In the genomic region with DNA sequence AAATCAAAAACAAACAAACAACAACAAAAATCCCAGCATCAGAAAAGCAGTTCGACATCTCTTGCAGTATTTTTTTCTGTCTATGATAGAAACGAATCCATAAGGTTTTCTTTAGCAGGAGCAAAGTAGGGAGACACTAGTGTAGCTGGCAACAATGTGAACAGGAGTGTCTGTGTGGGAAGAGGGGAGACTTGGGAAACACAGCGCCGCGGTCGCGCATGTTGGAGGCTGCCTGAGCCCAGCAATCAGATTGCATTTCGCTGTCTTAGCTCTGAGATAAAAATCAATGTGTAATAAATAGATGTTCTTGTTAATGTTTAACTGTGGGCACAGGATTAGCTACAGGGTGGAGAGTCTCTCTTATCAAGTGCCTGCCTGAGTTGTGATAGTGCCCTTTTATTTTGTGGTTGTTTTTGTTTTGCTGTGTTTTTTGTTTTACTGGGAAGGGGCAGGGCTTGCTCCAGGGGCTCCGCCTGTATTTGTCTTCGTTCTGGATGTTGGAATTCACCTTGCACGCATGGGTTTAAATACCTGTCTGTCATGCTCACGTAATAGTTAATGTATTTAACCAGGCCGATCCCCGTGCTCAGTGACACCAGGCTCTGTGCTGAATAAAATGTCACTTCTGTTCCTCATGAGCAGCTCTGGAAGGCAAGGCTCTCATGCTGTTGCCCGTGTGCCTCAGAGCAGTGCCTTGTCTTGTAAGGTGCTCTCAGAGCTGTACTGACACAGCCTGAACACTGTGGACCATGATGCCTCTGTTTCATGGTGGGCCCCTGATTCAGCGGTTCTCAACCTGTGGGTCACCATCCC, we compare ENCODE assay signal across 18 mouse cellular contexts. TPM values are rescaled to one million over a fixed set of nuclear protein-coding genes. Genes with fewer than 3 reads are reported as not detected.
DNase-seq lines count a peak whose midpoint lies in the region; ATAC-seq and TF ChIP-seq lines count a peak whose summit lies in the region.
"Had no signal": no experiment of that assay in that cellular context is flagged by ENCODE, and none has a peak within 500 bp of the region (broad histone marks: within the 10 kb centered on the region; RNA-seq: fewer than 3 reads in every experiment).

No protein-coding gene starts in this region.

- intact Hi-C loops in heart, adult 2 months (cut with DNase I), result loop anchor here (5.0 kb wide), 1 partner anchor 41 kb away; no protein-coding TSS in a partner anchor

- DNase-seq in heart, adult 2 months, result no peak
- DNase-seq in midbrain, postnatal 0 days (ENCODE audit: low spot score), result no peak
- DNase-seq in stomach, postnatal 0 days (ENCODE audit: low spot score), result no peak
- no peak for DNase-seq in gastrocnemius, adult 18-20 months (ENCODE audit: low spot score)
- DNase-seq in spleen, adult 12 weeks (ENCODE audit: low spot score), result no peak
- DNase-seq: adrenal gland, adult 8-10 months; cerebellum, postnatal 14 days; gastrocnemius, postnatal 36 days; retina, postnatal 1 day; thymus, postnatal 25 days had no signal

- H3K79me2 ChIP-seq in heart, adult 2 months (replicated peaks; ENCODE audit: control insufficient read depth, insufficient read depth, low read length), result no peaks in the 10 kb centered on the region

- no peak overlapping the region for H3K4me2 ChIP-seq in heart, embryonic 12.5 days
- no peak overlapping the region for H3K4me2 ChIP-seq in midbrain, embryonic 13.5 days (replicated peaks)
- H3K4me2 ChIP-seq in midbrain, postnatal 0 days (ENCODE audit: low read depth, low read length, poor library complexity, severe bottlenecking), result no peak overlapping the region
- peak overlapping the region; percentile 35 for H3K4me2 ChIP-seq in kidney, embryonic 16.5 days (replicated peaks; ENCODE audit: low read depth, low read length)
- H3K4me2 ChIP-seq in stomach, postnatal 0 days (replicated peaks; ENCODE audit: low read depth), result no peak overlapping the region
- H3K4me2 ChIP-seq: heart, embryonic 13.5 days; liver, embryonic 15.5 days; neural tube, embryonic 13.5 days had no signal

- no peak for TF ChIP-seq CTCF in heart, adult 2 months (IDR thresholded peaks at IDR 0.05)
- no peak for TF ChIP-seq CTCF in midbrain, postnatal 0 days (IDR thresholded peaks at IDR 0.05)
- TF ChIP-seq CTCF in stomach, postnatal 0 days (IDR thresholded peaks at IDR 0.05; ENCODE audit: low read depth), result no peak

- no peaks in the 10 kb centered on the region for H3K9me3 ChIP-seq in heart, embryonic 12.5 days (replicated peaks)
- H3K9me3 ChIP-seq in midbrain, embryonic 13.5 days, result no peaks in the 10 kb centered on the region
- H3K9me3 ChIP-seq in midbrain, postnatal 0 days (ENCODE audit: low read length), result no peaks in the 10 kb centered on the region
- H3K9me3 ChIP-seq in kidney, embryonic 16.5 days (ENCODE audit: low read length), result no peaks in the 10 kb centered on the region
- no peaks in the 10 kb centered on the region for H3K9me3 ChIP-seq in stomach, postnatal 0 days (ENCODE audit: control insufficient read depth, low read length)
- H3K9me3 ChIP-seq: embryonic facial prominence, embryonic 10.5 days; heart, embryonic 13.5 days; hindbrain, embryonic 10.5 days; liver, embryonic 15.5 days; neural tube, embryonic 13.5 days had no signal

- no peaks in the 10 kb centered on the region for H3K4me1 ChIP-seq in heart, embryonic 12.5 days (replicated peaks)
- H3K4me1 ChIP-seq in heart, adult 2 months (ENCODE audit: control insufficient read depth, insufficient read depth, low read length), result no peaks in the 10 kb centered on the region; the same call in 1 of the 2 replicates
- H3K4me1 ChIP-seq in midbrain, embryonic 13.5 days (replicated peaks), result no peaks in the 10 kb centered on the region
- H3K4me1 ChIP-seq in midbrain, postnatal 0 days (ENCODE audit: insufficient read depth, low read length), result no peaks in the 10 kb centered on the region
- H3K4me1 ChIP-seq in kidney, embryonic 16.5 days (ENCODE audit: insufficient read depth, low read length), result peaks cover 5% of the 10 kb centered on the region; the same call in 1 of the 2 replicates
- H3K4me1 ChIP-seq in stomach, postnatal 0 days (replicated peaks; ENCODE audit: control insufficient read depth, insufficient read depth), result no peaks in the 10 kb centered on the region
- H3K4me1 ChIP-seq: embryonic facial prominence, embryonic 10.5 days; heart, embryonic 13.5 days; hindbrain, embryonic 10.5 days; neural tube, embryonic 13.5 days had no signal

- no peak overlapping the region for H3K9ac ChIP-seq in heart, embryonic 12.5 days
- H3K9ac ChIP-seq in heart, adult 2 months (ENCODE audit: low read depth, low read length), result no peak overlapping the region
- H3K9ac ChIP-seq in midbrain, embryonic 13.5 days (replicated peaks), result no peak overlapping the region; the same call in 1 of the 2 replicates
- H3K9ac ChIP-seq in midbrain, postnatal 0 days (replicated peaks; ENCODE audit: low read length, poor library complexity, severe bottlenecking), result no peak overlapping the region
- no peak overlapping the region for H3K9ac ChIP-seq in kidney, embryonic 16.5 days (replicated peaks; ENCODE audit: low read length)
- no peak overlapping the region for H3K9ac ChIP-seq in stomach, postnatal 0 days (ENCODE audit: low read length)
- H3K9ac ChIP-seq: heart, embryonic 13.5 days; liver, embryonic 15.5 days; neural tube, embryonic 13.5 days had no signal

- no peak overlapping the region for H3K27ac ChIP-seq in heart, embryonic 12.5 days (ENCODE audit: poor library complexity, severe bottlenecking)
- no peak overlapping the region for H3K27ac ChIP-seq in heart, adult 2 months
- no peak overlapping the region for H3K27ac ChIP-seq in midbrain, embryonic 13.5 days
- H3K27ac ChIP-seq in midbrain, postnatal 0 days (ENCODE audit: low read depth, low read length), result no peak overlapping the region
- H3K27ac ChIP-seq in kidney, embryonic 16.5 days (ENCODE audit: low read length), result peak overlapping the region; percentile 35
- H3K27ac ChIP-seq in stomach, postnatal 0 days (replicated peaks), result no peak overlapping the region
- H3K27ac ChIP-seq: embryonic facial prominence, embryonic 10.5 days; heart, embryonic 13.5 days; hindbrain, embryonic 10.5 days; liver, embryonic 15.5 days; neural tube, embryonic 13.5 days had no signal

- H3K4me3 ChIP-seq in heart, embryonic 12.5 days, result no peak overlapping the region
- H3K4me3 ChIP-seq in heart, adult 2 months, result no peak overlapping the region
- no peak overlapping the region for H3K4me3 ChIP-seq in midbrain, embryonic 13.5 days (replicated peaks)
- H3K4me3 ChIP-seq in midbrain, postnatal 0 days (ENCODE audit: low read depth, low read length), result no peak overlapping the region
- no peak overlapping the region for H3K4me3 ChIP-seq in kidney, embryonic 16.5 days (ENCODE audit: low read length)
- H3K4me3 ChIP-seq in stomach, postnatal 0 days (ENCODE audit: low read depth, low read length), result no peak overlapping the region
- H3K4me3 ChIP-seq: embryonic facial prominence, embryonic 10.5 days; heart, embryonic 13.5 days; hindbrain, embryonic 10.5 days; liver, embryonic 15.5 days; neural tube, embryonic 13.5 days had no signal

- no peaks in the 10 kb centered on the region for H3K27me3 ChIP-seq in heart, embryonic 12.5 days (replicated peaks)
- H3K27me3 ChIP-seq in heart, adult 2 months (ENCODE audit: control insufficient read depth, insufficient read depth, low read length), result no peaks in the 10 kb centered on the region
- no peaks in the 10 kb centered on the region for H3K27me3 ChIP-seq in midbrain, embryonic 13.5 days
- H3K27me3 ChIP-seq in midbrain, postnatal 0 days (ENCODE audit: insufficient read depth, low read length), result no peaks in the 10 kb centered on the region
- no peaks in the 10 kb centered on the region for H3K27me3 ChIP-seq in kidney, embryonic 16.5 days (ENCODE audit: insufficient read depth, low read length)
- H3K27me3 ChIP-seq in stomach, postnatal 0 days (ENCODE audit: control insufficient read depth, insufficient read depth, low read length), result no peaks in the 10 kb centered on the region
- H3K27me3 ChIP-seq: heart, embryonic 13.5 days; liver, embryonic 15.5 days; neural tube, embryonic 13.5 days had no signal

- no peak for TF ChIP-seq EP300 in heart, adult 2 months (IDR thresholded peaks at IDR 0.05; ENCODE audit: insufficient read depth, low read depth, low read length)
- TF ChIP-seq EP300 in stomach, postnatal 0 days (optimal IDR thresholded peaks at IDR 0.05), result no peak

- ATAC-seq in heart, embryonic 12.5 days (ENCODE audit: insufficient number of reproducible peaks, low FRiP score), result 0 out of 2 replicates have a peak, but pooled peaks have one; percentile 25
- ATAC-seq in midbrain, embryonic 13.5 days, result peak; percentile 56; the same call in 1 of the 2 replicates
- ATAC-seq in midbrain, postnatal 0 days (ENCODE audit: low FRiP score), result no peak
- ATAC-seq in kidney, embryonic 16.5 days (ENCODE audit: low FRiP score, low TSS enrichment), result peak; percentile 93
- ATAC-seq in stomach, postnatal 0 days (ENCODE audit: low FRiP score, low TSS enrichment), result peak; percentile 47

- TF ChIP-seq POLR2A in heart, adult 2 months (IDR thresholded peaks at IDR 0.05; ENCODE audit: insufficient read depth, low read depth, low read length), result no peak

- 84% methylated on average over 16 of the region's 16 CpGs for WGBS in heart, embryonic 12.5 days
- 88% methylated on average over 16 of the region's 16 CpGs for WGBS in heart, adult 2 months
- 88% methylated on average over 16 of the region's 16 CpGs for WGBS in midbrain, embryonic 13.5 days
- WGBS in midbrain, postnatal 0 days, result 81% methylated on average over 16 of the region's 16 CpGs
- WGBS in kidney, embryonic 16.5 days, result 58% methylated on average over 16 of the region's 16 CpGs
- 62% methylated on average over 16 of the region's 16 CpGs for WGBS in stomach, postnatal 0 days

- H3K36me3 ChIP-seq in heart, embryonic 12.5 days, result peaks cover 17% of the 10 kb centered on the region
- no peaks in the 10 kb centered on the region for H3K36me3 ChIP-seq in heart, adult 2 months (ENCODE audit: control insufficient read depth, insufficient read depth, low read length)
- H3K36me3 ChIP-seq in midbrain, embryonic 13.5 days, result peaks cover 36% of the 10 kb centered on the region
- H3K36me3 ChIP-seq in midbrain, postnatal 0 days (ENCODE audit: insufficient read depth, low read length), result peaks cover 18% of the 10 kb centered on the region
- H3K36me3 ChIP-seq in kidney, embryonic 16.5 days (ENCODE audit: insufficient read depth, low read length), result peaks cover 9% of the 10 kb centered on the region; the same call in 1 of the 2 replicates
- H3K36me3 ChIP-seq in stomach, postnatal 0 days (ENCODE audit: control insufficient read depth, insufficient read depth, low read length), result no peaks in the 10 kb centered on the region

RNA-seq across cellular contexts. Expression of a gene that starts 20.8 kb away (rescaled TPM):
- polyA plus RNA-seq in heart, embryonic 12.5 days (2016; fragmentation: Nextera tagmentation; extraction: Ambion mirVana), result 10.2 and 11.9 TPM in 2 replicates
- 10 to 100 TPM; 12.6 to 17.9 TPM for total RNA-seq in heart, adult 2 months (2021)
- 5.0 and 8.5 TPM in 2 replicates for polyA plus RNA-seq in heart, adult 2 months (2012; rRNA removed)
- polyA plus RNA-seq in midbrain, embryonic 13.5 days (2015; fragmentation: Nextera tagmentation; extraction: Ambion mirVana), result 16.3 and 17.7 TPM in 2 replicates
- total RNA-seq in midbrain, postnatal 0 days (2014; rRNA removed), result 21.7 and 28.0 TPM in 2 replicates
- 12.8 and 14.6 TPM in 2 replicates for polyA plus RNA-seq in midbrain, postnatal 0 days (2015; fragmentation: Nextera tagmentation; extraction: Ambion mirVana)
- 15.6 and 16.1 TPM in 2 replicates for polyA plus RNA-seq in kidney, embryonic 16.5 days (2015; fragmentation: Nextera tagmentation; extraction: Ambion mirVana)
- polyA plus RNA-seq in stomach, postnatal 0 days (2015; fragmentation: Nextera tagmentation; extraction: Ambion mirVana), result 9.0 and 9.7 TPM in 2 replicates
- total RNA-seq in gastrocnemius, adult 18-20 months (2021), result 10 to 100 TPM; 18.0 to 19.4 TPM

RNA-seq across cellular contexts. Expression of a gene that starts 23.6 kb away (rescaled TPM):
- 165 and 170 TPM in 2 replicates for polyA plus RNA-seq in heart, embryonic 12.5 days (2016; fragmentation: Nextera tagmentation; extraction: Ambion mirVana)
- 100 to 1,000 TPM; 295 to 338 TPM for total RNA-seq in heart, adult 2 months (2021)
- 203 and 212 TPM in 2 replicates for polyA plus RNA-seq in heart, adult 2 months (2012; rRNA removed)
- polyA plus RNA-seq in midbrain, embryonic 13.5 days (2015; fragmentation: Nextera tagmentation; extraction: Ambion mirVana), result 222 and 228 TPM in 2 replicates
- 92.1 and 121 TPM in 2 replicates for total RNA-seq in midbrain, postnatal 0 days (2014; rRNA removed)
- polyA plus RNA-seq in midbrain, postnatal 0 days (2015; fragmentation: Nextera tagmentation; extraction: Ambion mirVana), result 378 and 395 TPM in 2 replicates
- 137 and 139 TPM in 2 replicates for polyA plus RNA-seq in kidney, embryonic 16.5 days (2015; fragmentation: Nextera tagmentation; extraction: Ambion mirVana)
- 143 and 147 TPM in 2 replicates for polyA plus RNA-seq in stomach, postnatal 0 days (2015; fragmentation: Nextera tagmentation; extraction: Ambion mirVana)
- total RNA-seq in gastrocnemius, adult 18-20 months (2021), result 100 to 1,000 TPM; 235 to 236 TPM
